Mouse (Mus musculus) left cerebral cortex, adult 18-20 months (tissue): ENCODE measurements around the gene Lhx8. TPM values are rescaled to one million over a fixed set of nuclear protein-coding genes. Genes with fewer than 3 reads are reported as not detected.

ENCODE experiments used
- DNase-seq, 2 experiments: peaks; one replicate each; pipeline ENCODE4 v3.0.0; 2021 to 2022; ENCODE audit warnings: low spot score in 2 of 2, mixed read lengths in 1 of 2
- total RNA-seq, 2 experiments: library from RNA; stranded (reverse); gene quantifications; 2 replicates each; pipeline ENCODE4 v1.2.3; 2021

The Lhx8 gene
- total RNA-seq, 2 experiments from 2014 or later, result 1.1 TPM

GRCm38 (mm10) chr3:154327110-154327882 is 3.2 kb downstream of the Lhx8 start:
- no peak for DNase-seq

GRCm38 (mm10) chr3:154321921-154322574 is 8.4 kb downstream of the Lhx8 start:
- no peak for DNase-seq

- no peak for DNase-seq
Measured at GRCm38 (mm10) chr3:154317651-154318248, 12.7 kb downstream of the Lhx8 start.

- no peak for DNase-seq
Measured at GRCm38 (mm10) chr3:154305163-154305884, 25.1 kb downstream of the Lhx8 start.

GRCm38 (mm10) chr3:154301102-154301501 is 29.4 kb downstream of the Lhx8 start:
- no peak for DNase-seq

GRCm38 (mm10) chr3:154300006-154300405 is 30.5 kb downstream of the Lhx8 start:
- DNase-seq, result no peak

- no peak for DNase-seq
Measured at GRCm38 (mm10) chr3:154298490-154298889, 32.0 kb downstream of the Lhx8 start.

- no peak for DNase-seq
Measured at GRCm38 (mm10) chr3:154297499-154297898, 33.0 kb downstream of the Lhx8 start.

GRCm38 (mm10) chr3:154294924-154295834 is 35.3 kb downstream of the Lhx8 start:
- no peak for DNase-seq

GRCm38 (mm10) chr3:154293839-154294490 is 36.5 kb downstream of the Lhx8 start:
- peak; percentile 15 to 36 for DNase-seq

- DNase-seq, result no peak
Measured at GRCm38 (mm10) chr3:154292126-154292525, 38.3 kb downstream of the Lhx8 start.

- DNase-seq, result no peak
Measured at GRCm38 (mm10) chr3:154290351-154290750, 40.1 kb downstream of the Lhx8 start.

- peak; percentile 6 to 34 for DNase-seq
Measured at GRCm38 (mm10) chr3:154288429-154289069, 41.9 kb downstream of the Lhx8 start.

- no peak for DNase-seq
Measured at GRCm38 (mm10) chr3:154287217-154287616, 43.2 kb downstream of the Lhx8 start.

GRCm38 (mm10) chr3:154285351-154285750 is 45.1 kb downstream of the Lhx8 start:
- no peak for DNase-seq

GRCm38 (mm10) chr3:154284260-154284659 is 46.2 kb downstream of the Lhx8 start:
- no peak for DNase-seq

GRCm38 (mm10) chr3:154274681-154275080 is 55.8 kb downstream of the Lhx8 start:
- no peak for DNase-seq

- peak; percentile 75 to 81 for DNase-seq
Measured at GRCm38 (mm10) chr3:154269757-154270366, 60.6 kb downstream of the Lhx8 start.

- no peak for DNase-seq
Measured at GRCm38 (mm10) chr3:154268313-154268712, 62.1 kb downstream of the Lhx8 start.
